Mouse (Mus musculus) forebrain, embryonic 12.5 days (tissue): ENCODE data around the gene Gramd1b. TPM values are rescaled to one million over a fixed set of nuclear protein-coding genes. Genes with fewer than 3 reads are reported as not detected.

Experiments
- ATAC-seq: fragments of 200-750 bp; cut with Nextera tagmentation; 2 replicates; pipeline ENCODE4 v1.8.0; 2017; ENCODE audit warnings: moderate TSS enrichment; ENCODE audit not compliant: low FRiP score
- H3K27ac ChIP-seq: fragments of 300-500 bp; sonication (generic); 2 replicates; pipeline ENCODE4 v1.5.1; 2016; ENCODE audit warnings: mild to moderate bottlenecking
- H3K27me3 ChIP-seq: fragments of 300-500 bp; sonication (generic); 2 replicates; pipeline ENCODE4 v1.6.1; 2016; ENCODE audit warnings: mild to moderate bottlenecking
- H3K36me3 ChIP-seq: fragments of 300-500 bp; sonication (generic); replicated peaks from 2 replicates; pipeline ENCODE4 v1.6.1; 2016; ENCODE audit warnings: mild to moderate bottlenecking
- H3K4me1 ChIP-seq: fragments of 300-500 bp; sonication (generic); 2 replicates; pipeline ENCODE4 v1.6.1; 2016
- H3K4me2 ChIP-seq: fragments of 300-500 bp; sonication (generic); 2 replicates; pipeline ENCODE4 v1.6.1; 2016; ENCODE audit warnings: mild to moderate bottlenecking, moderate library complexity
- H3K4me3 ChIP-seq: fragments of 300-500 bp; sonication (generic); replicated peaks from 2 replicates; pipeline ENCODE4 v1.5.1; 2016; ENCODE audit warnings: mild to moderate bottlenecking
- H3K9ac ChIP-seq: fragments of 300-500 bp; sonication (generic); 2 replicates; pipeline ENCODE4 v1.6.1; 2016; ENCODE audit warnings: mild to moderate bottlenecking
- H3K9me3 ChIP-seq: fragments of 300-500 bp; sonication (generic); 2 replicates; pipeline ENCODE4 v1.6.1; 2016
- WGBS: fragments of 180-500 bp; shearing (Covaris S2); methylation state at CpG from one replicate; pipeline ENCODE4 v1.1.7; 2016; 5-methylcytosine and 5-hydroxymethylcytosine counted together
- polyA plus RNA-seq: library from polyadenylated mRNA; unstranded; fragments of >200 nt; fragmentation: Nextera tagmentation; extraction: Ambion mirVana; gene quantifications from 2 replicates; pipeline ENCODE4 v1.2.1, GENCODE M21; 2016

Gramd1b gene
- polyA plus RNA-seq, 1 experiment from 2014 or later, result 4.6 TPM

DNA sequence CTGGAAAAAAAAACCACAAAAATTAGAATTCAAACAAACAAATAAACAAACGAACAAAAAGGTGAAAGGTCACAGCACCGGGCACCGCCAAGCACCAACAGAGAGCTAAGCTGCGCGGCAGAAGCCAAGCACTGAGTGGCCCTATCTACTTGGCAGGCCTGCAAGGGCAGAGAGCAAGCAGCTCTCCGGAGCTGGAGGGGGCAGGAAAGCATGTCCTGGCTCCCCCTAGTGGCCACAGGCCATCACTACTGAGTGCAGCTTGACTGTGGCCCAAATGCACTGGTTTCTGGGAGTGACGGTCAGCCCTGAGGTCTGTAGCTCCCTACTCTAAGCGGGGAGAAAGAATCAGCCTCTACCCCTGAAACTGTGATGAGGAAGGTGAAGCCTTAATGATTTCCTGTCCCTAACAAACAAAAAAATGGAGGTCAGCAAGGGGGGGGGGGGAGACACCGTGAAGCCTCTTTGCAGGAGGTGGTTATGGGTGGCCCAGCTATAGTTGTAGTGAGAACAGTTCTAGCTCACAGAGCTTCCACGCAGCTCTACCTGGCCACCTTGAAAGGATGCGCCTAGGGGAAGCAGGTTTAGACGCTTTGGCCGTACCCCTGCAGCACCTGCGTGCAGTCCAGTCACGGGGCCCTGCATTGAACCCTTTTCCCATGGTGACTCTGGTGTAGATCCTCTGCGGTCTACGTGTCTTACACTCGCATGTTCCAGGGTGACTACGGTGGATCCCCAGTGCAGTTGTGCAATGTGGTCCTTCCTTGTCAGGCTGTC lies 200.4 kb downstream of the Gramd1b start:
- H3K9ac ChIP-seq, result no peak overlapping the region
- ATAC-seq, result peak; percentile 87

GRCm38 (mm10) chr9:40326260-40326915 lies 204.8 kb downstream of the Gramd1b start:
- H3K36me3 ChIP-seq, result no peaks in the 10 kb centered on the region; the same call in 1 of the 2 replicates
- no peak for ATAC-seq
- H3K9ac ChIP-seq, result no peak overlapping the region
- H3K9me3 ChIP-seq, result no peaks in the 10 kb centered on the region
- no peak overlapping the region for H3K27ac ChIP-seq
- 77% methylated on average over 7 of the region's 7 CpGs for WGBS
- no peak overlapping the region for H3K4me3 ChIP-seq
- no peak overlapping the region for H3K4me2 ChIP-seq
- H3K27me3 ChIP-seq, result no peaks in the 10 kb centered on the region
- H3K4me1 ChIP-seq, result peaks cover 4% of the 10 kb centered on the region; the same call in 1 of the 2 replicates

More for the DNA sequence above, 200.4 kb downstream of the Gramd1b start:
- Histone ChIP-seq H3K36me3 (no peaks in the 10 kb centered on the region; the same call in 1 of the 2 replicates), H3K27ac (no peak overlapping the region), H3K4me3 (no peak overlapping the region), H3K4me2 (no peak overlapping the region), H3K9me3 (no peaks in the 10 kb centered on the region), H3K27me3 (no peaks in the 10 kb centered on the region), H3K4me1 (no peaks in the 10 kb centered on the region)
- WGBS, result 58% methylated on average over 19 of the region's 19 CpGs

DNA sequence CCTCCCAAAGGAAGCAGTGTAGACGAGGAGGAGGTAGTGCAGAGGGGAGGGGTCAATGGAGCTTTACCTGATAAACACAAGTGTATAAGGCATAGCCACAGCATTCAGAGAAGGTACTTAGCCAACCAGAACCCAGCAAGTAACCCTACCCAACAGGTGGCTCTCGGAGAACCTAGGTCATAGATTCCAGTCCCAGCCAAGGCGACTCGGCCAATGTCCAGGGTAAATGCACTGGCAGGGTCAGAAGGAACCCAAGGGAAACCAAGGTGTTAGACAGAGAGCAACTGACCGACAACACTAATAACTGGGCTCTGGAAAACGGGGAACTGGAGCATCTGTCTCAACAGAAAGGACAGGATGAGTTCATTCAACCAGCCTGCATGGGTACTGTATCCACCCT lies 206.4 kb downstream of the Gramd1b start:
- WGBS, result 91% methylated on average over 6 of the region's 6 CpGs
- Histone ChIP-seq H3K36me3 (no peaks in the 10 kb centered on the region; the same call in 1 of the 2 replicates), H3K9me3 (no peaks in the 10 kb centered on the region), H3K27ac (no peak overlapping the region), H3K4me1 (peaks cover 5% of the 10 kb centered on the region; the same call in 1 of the 2 replicates), H3K4me2 (no peak overlapping the region), H3K27me3 (no peaks in the 10 kb centered on the region), H3K9ac (no peak overlapping the region), H3K4me3 (no peak overlapping the region)
- no peak for ATAC-seq

DNA sequence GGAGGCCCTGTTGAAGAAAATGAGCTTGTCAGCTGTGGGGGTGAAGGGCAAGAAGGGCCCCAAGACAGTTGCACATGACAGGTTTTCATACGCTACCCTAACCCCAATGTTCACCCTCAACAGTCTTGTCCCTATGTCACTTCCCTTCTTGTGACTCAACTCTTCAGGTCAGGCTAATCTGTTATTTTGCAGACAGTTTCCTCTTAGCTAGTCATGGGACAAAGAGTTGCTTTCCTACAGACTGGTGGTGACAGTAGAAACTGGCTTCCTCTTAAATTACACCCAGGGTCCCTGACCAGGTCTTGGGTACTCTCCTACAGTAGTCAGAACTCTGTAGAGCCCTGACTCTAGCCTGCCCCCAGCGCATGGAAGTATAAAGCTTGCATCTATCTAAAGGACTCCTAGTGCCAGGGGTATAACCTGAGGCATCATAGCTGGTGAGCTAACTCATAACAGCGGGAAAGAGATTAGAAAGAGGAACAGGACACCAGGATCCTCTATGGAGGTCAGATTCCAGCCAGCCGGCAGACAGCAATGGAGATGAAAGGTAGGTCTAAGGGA lies 206.9 kb downstream of the Gramd1b start:
- 91% methylated on average over 4 of the region's 4 CpGs for WGBS

DNA sequence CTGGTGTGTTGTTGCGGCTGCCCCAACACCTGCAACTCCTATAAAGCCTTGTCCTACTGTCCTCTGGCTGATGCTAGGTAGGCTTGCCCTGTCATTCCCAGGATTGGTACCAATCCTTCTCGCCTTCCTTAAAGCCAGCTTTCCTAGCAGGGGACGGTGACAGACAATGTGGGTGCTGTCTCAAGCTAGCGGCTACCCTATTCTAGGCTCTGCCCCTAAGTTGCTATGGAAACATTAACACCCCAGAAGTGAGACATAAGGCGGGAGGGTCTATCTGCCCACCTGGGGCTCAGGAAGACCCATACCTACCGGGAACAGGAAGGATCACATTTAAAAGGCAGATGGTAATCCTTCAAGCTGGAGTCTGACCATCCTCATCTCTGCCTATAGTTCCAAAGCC lies 207.4 kb downstream of the Gramd1b start:
- Histone ChIP-seq H3K4me2 (no peak overlapping the region), H3K27me3 (no peaks in the 10 kb centered on the region), H3K9ac (no peak overlapping the region), H3K27ac (no peak overlapping the region), H3K4me3 (no peak overlapping the region), H3K4me1 (peaks cover 5% of the 10 kb centered on the region; the same call in 1 of the 2 replicates), H3K9me3 (no peaks in the 10 kb centered on the region), H3K36me3 (no peaks in the 10 kb centered on the region; the same call in 1 of the 2 replicates)
- 82% methylated on average over 6 of the region's 6 CpGs for WGBS
- ATAC-seq, result no peak

More for the DNA sequence above, 206.9 kb downstream of the Gramd1b start:
- Histone ChIP-seq H3K9me3 (no peaks in the 10 kb centered on the region), H3K4me1 (peaks cover 5% of the 10 kb centered on the region; the same call in 1 of the 2 replicates), H3K27me3 (no peaks in the 10 kb centered on the region), H3K4me2 (no peak overlapping the region), H3K36me3 (no peaks in the 10 kb centered on the region; the same call in 1 of the 2 replicates), H3K9ac (no peak overlapping the region), H3K27ac (no peak overlapping the region), H3K4me3 (no peak overlapping the region)
- no peak for ATAC-seq

GRCm38 (mm10) chr9:40323171-40323570 lies 208.0 kb downstream of the Gramd1b start:
- 91% methylated on average over 5 of the region's 5 CpGs for WGBS
- Histone ChIP-seq H3K9ac (no peak overlapping the region), H3K27ac (no peak overlapping the region), H3K4me3 (no peak overlapping the region), H3K27me3 (no peaks in the 10 kb centered on the region), H3K4me1 (peaks cover 5% of the 10 kb centered on the region; the same call in 1 of the 2 replicates), H3K36me3 (no peaks in the 10 kb centered on the region; the same call in 1 of the 2 replicates), H3K4me2 (no peak overlapping the region), H3K9me3 (no peaks in the 10 kb centered on the region)
- ATAC-seq, result no peak

GRCm38 (mm10) chr9:40322372-40322771 lies 208.8 kb downstream of the Gramd1b start:
- H3K27me3 ChIP-seq, result no peaks in the 10 kb centered on the region
- H3K36me3 ChIP-seq, result no peaks in the 10 kb centered on the region; the same call in 1 of the 2 replicates
- 90% methylated on average over 3 of the region's 3 CpGs for WGBS
- no peak overlapping the region for H3K9ac ChIP-seq
- H3K27ac ChIP-seq, result no peak overlapping the region
- H3K4me3 ChIP-seq, result no peak overlapping the region
- H3K4me2 ChIP-seq, result no peak overlapping the region
- peaks cover 5% of the 10 kb centered on the region; the same call in 1 of the 2 replicates for H3K4me1 ChIP-seq
- no peak for ATAC-seq
- H3K9me3 ChIP-seq, result no peaks in the 10 kb centered on the region

DNA sequence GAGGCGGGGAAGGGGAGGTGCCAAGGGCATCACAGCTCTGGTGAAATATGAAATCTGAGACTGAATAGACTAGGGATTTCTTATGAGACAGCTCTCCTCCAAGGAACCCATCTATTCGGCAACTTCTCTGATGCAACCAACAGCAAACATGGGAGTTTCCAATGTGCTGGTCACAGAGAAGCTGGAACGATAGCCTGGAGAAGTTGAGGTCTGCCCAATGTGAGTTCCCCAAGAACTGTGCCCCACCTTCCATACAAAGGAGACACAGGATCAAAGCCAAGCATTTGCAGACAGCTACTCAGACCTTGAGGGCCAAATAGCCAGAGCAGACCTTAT lies 209.5 kb downstream of the Gramd1b start:
- Histone ChIP-seq H3K4me3 (no peak overlapping the region), H3K27ac (no peak overlapping the region), H3K27me3 (no peaks in the 10 kb centered on the region), H3K4me2 (no peak overlapping the region), H3K4me1 (peaks cover 5% of the 10 kb centered on the region; the same call in 1 of the 2 replicates), H3K36me3 (no peaks in the 10 kb centered on the region; the same call in none of the 2 replicates), H3K9ac (no peak overlapping the region), H3K9me3 (no peaks in the 10 kb centered on the region)
- no peak for ATAC-seq
- WGBS, result 81% methylated on average over 3 of the region's 3 CpGs

- no peak overlapping the region for H3K27ac ChIP-seq
- H3K27me3 ChIP-seq, result no peaks in the 10 kb centered on the region
- peak; percentile 14; the same call in 1 of the 2 replicates for ATAC-seq
- H3K9me3 ChIP-seq, result no peaks in the 10 kb centered on the region
- no peak overlapping the region for H3K4me2 ChIP-seq
- no peak overlapping the region for H3K4me3 ChIP-seq
- no peaks in the 10 kb centered on the region; the same call in 1 of the 2 replicates for H3K36me3 ChIP-seq
- H3K4me1 ChIP-seq, result peaks cover 5% of the 10 kb centered on the region; the same call in 1 of the 2 replicates
- no peak overlapping the region for H3K9ac ChIP-seq
- 57% methylated on average over 12 of the region's 12 CpGs for WGBS
Observed at GRCm38 (mm10) chr9:40320879-40321667, 210.1 kb downstream of the Gramd1b start.

DNA sequence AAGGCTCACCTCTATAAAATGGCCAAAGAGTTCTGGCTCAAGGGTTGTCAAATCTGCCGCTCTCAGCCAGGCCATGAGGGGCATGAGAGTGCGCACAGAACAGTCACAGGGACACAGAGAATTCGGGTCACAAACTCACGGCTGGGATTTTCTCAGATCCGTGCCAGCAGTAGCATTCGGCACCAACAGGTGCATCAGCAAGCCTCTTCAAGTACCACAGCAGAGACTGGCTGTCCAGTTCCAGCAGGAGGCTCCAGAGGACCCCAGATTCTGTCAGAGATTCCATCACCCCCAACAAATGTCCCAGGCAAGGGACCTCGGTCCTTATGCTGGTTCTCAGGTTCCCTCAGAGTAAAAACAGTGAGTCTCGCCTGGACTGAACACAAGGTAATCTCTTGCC lies 210.8 kb downstream of the Gramd1b start:
- ATAC-seq, result no peak
- H3K27ac ChIP-seq, result no peak overlapping the region
- H3K9ac ChIP-seq, result no peak overlapping the region
- H3K9me3 ChIP-seq, result no peaks in the 10 kb centered on the region
- no peak overlapping the region for H3K4me2 ChIP-seq
- peaks cover 5% of the 10 kb centered on the region; the same call in 1 of the 2 replicates for H3K4me1 ChIP-seq
- no peaks in the 10 kb centered on the region for H3K27me3 ChIP-seq
- H3K36me3 ChIP-seq, result no peaks in the 10 kb centered on the region; the same call in 1 of the 2 replicates
- WGBS, result 87% methylated on average over 8 of the region's 8 CpGs
- H3K4me3 ChIP-seq, result no peak overlapping the region

DNA sequence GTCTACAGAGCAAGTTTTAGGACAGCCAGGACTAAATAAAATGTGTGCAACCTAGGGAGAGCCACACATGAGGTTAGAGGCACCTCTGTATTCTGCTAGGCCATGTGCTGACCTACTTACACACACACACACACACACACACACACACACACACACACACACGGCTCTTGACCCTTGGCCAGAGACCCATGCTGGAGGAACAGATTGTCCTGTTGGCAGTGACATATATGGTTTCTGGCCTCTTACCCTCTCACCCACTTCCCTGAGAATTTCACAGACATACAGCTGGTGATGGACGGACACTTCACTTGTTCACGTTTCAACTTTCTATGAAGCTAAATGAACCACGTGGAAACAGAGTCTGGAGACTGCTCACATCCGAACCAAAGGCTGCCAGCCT lies 212.4 kb downstream of the Gramd1b start:
- H3K27ac ChIP-seq, result no peak overlapping the region
- peaks cover 5% of the 10 kb centered on the region; the same call in 1 of the 2 replicates for H3K4me1 ChIP-seq
- 95% methylated on average over 5 of the region's 5 CpGs for WGBS
- no peak overlapping the region for H3K4me2 ChIP-seq
- ATAC-seq, result no peak
- no peaks in the 10 kb centered on the region; the same call in 1 of the 2 replicates for H3K36me3 ChIP-seq
- no peaks in the 10 kb centered on the region for H3K9me3 ChIP-seq
- no peak overlapping the region for H3K4me3 ChIP-seq
- H3K27me3 ChIP-seq, result no peaks in the 10 kb centered on the region
- no peak overlapping the region for H3K9ac ChIP-seq
